Mouse (Mus musculus) neutrophil, adult 5-6 weeks (primary cell): Measurements from ENCODE around the gene Arid1b. TPM values are rescaled to one million over a fixed set of nuclear protein-coding genes. Genes with fewer than 3 reads are reported as not detected.
A peak's percentile ranks its signal among the peaks of the same experiment; 100 is the strongest.

Experiments used
- ATAC-seq: fragments of 151-379, 151-347 bp; 2 replicates; pipeline ENCODE4 v1.8.0; 2017; ENCODE audit warnings: mild to moderate bottlenecking, moderate TSS enrichment; ENCODE audit not compliant: insufficient number of reproducible peaks, poor library complexity, low FRiP score, severe bottlenecking; ENCODE audit errors: extremely low read depth
- total RNA-seq: library from RNA; stranded (forward); fragments of 200-1000 nt; gene quantifications from 2 replicates; pipeline ENCODE4 v1.2.3, GENCODE M21; 2017

The Arid1b gene
- total RNA-seq, 1 experiment from 2014 or later, result 54.9 TPM

GRCm38 (mm10) chr17:5297984-5298383, 303.9 kb downstream of the Arid1b start:
- ATAC-seq, result no peak

DNA sequence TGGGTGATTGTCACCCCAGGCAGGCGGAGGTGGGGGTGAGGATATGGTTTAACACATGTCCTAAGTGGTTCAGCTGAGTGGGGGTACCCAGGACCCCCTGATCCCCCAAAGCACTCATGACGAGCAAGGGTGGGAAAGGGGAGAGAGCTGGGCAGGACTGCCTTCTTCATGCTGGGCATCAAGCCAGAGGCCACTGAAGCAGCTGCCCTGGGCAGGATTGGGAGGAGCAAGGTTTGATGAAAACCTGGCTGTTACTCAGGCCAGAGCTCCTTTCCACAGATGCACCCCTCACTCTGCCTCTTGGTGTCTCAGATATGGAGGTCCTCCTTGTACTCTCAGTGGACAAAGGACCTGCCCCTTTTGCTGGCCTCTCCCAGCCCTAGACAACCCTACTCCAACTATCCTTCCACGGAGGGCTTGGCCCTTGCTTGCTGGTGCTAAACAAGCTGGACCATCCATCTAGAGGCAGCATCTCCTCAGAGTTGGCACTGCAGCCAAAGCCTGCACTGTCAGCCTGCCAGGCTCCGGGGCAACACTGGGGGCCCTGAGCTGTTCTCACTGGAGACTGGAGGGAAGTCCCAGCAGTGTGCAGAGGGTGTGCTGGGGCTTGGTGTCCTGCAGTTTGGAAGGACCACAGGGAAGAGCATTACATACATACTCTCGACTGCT, 304.9 kb downstream of the Arid1b start:
- ATAC-seq, result no peak

DNA sequence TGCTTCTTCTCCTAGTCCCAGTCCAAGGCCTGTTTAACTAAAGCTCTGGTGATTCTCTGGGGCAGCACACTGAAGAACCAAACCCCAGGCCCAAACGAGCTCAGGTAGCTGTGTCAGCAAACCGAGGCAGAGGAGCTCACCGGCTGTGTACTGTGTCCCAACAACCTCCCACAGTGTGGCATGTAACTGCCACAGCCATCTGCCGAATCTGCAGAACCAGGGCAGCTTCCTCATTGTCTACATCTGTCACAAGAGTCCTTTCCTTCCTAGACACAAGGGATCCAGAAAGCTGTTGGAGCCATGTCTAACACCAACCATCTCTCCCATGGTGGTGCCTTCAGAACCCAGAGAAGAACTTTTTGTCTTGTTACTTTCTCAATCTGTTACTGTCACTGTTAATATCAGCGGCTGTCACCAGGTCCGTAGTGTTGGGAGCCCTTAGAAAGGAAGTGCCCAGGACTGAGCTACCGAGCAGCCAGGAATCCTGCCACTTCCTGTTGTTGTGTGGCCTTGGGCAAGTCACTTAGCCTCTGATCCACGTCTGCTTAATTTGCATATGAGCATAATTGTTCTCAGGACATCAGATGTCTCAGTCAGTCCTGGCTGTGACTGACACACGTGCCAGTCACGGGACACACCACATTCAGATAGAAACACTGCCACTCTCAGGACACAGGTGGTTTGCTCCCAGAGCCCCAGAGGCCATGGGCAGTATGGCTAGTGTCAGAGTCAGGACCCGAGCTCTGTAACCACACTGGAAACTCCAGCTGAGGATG, 309.0 kb downstream of the Arid1b start:
- ATAC-seq, result peak; percentile 79

DNA sequence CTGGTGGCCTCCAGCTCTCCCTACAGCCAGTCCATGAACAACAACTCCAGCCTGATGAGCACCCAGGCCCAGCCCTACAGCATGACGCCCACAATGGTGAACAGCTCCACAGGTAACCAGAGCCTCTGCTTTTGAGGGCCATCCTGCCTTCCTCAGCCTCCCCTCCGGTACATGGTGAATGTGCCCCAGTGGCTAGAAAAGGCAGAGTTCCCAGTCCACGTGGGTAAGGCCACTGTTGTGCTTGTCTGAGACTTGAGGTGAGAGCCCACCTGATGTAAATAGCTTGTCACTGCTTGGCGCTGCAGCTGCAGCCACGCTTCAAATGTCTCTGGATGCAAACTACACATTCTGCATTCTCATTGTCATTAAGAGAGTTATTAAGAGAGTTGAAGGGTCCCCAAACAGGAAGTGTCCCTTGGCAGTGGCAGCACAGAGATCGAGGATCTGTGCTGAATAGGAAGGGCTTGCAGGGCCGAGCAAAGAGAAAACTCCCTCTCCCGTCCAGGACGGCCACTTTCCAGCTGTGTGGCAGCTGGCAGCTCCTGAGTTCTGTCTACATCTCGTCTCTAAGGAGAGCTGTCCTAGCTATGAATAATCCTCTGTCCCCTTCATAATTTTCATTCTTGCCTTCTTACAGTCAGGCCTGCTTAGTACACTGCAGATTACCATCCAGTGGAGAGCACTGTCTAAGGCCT, 311.8 kb downstream of the Arid1b start:
- ATAC-seq, result no peak

DNA sequence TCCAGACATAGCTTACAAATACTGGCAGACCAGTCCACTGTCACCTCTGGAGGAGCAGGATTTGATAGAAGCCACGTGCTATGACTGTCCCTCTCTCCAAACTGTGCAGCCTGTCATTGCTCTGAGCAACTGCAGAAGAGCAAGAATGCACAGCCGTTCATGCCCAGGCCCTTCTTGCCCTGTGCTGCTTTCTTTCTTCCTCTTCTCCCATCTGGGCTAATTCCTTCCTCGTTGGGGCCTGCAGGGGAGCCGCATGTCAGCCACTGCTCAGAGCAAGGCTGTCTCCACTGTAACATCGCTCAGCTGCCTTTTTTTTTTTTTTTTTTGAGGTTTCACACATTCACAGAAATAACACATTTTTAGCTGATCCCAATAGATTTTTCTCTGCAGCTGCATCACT, 315.8 kb downstream of the Arid1b start:
- no peak for ATAC-seq

DNA sequence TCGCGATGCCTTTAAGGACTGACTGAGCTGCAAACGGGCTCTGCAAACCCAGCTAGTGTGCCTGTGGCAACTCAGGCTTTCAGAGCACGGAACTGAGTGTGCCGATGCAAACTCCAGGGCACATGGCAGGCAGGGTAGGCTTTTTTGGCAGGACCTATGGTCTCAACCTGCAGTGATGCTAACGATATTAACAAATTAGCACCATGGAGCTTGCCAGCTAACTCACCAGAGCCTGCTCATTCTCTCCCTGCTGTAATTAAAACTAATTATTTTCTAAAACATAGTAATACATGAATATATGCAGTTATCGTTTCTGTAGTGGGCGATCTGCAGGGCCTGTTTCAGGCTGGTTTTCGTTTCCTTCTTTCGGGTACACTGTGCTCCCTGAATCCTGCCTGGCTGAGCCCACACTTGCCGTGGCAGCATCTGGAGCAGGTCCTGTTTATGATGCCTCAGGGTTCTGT, 316.3 kb downstream of the Arid1b start:
- no peak for ATAC-seq

DNA sequence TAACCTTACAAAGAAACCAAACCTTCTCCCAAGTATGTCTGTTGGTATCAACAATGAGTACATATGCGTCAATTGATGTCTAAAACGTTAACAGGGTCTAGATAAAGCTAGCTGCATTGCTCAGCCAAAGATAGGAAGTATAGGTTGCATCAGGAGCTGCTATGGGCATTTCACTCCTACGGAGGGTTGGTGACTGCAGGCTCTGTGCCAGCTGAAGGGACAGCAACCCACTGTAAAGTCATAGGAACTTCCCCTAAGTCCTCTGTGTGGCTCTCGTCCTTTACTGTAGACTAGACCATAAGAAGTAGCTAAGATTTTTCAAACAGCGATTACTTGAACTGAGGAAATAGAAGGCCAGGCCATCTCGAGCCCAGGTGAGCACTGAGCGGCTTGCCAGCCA, 316.9 kb downstream of the Arid1b start:
- ATAC-seq, result no peak

DNA sequence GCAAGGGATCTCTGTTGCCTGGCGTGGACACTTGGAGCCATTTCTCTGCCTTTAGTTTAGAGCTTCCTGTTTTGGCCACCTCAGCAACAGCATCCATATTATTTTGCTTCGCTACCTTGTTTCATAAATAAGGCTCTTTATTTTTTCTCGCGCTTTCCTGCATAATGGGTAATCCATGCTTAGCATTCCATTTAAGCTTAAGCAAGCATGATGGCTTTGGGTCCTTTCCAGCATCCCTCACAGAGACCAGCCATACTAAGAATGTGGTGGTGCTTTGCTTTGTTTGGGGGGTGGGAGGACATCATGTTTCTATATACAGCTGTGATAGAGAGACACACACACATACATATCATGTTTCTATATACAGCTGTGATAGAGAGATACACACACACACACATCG, 318.2 kb downstream of the Arid1b start:
- ATAC-seq, result no peak

DNA sequence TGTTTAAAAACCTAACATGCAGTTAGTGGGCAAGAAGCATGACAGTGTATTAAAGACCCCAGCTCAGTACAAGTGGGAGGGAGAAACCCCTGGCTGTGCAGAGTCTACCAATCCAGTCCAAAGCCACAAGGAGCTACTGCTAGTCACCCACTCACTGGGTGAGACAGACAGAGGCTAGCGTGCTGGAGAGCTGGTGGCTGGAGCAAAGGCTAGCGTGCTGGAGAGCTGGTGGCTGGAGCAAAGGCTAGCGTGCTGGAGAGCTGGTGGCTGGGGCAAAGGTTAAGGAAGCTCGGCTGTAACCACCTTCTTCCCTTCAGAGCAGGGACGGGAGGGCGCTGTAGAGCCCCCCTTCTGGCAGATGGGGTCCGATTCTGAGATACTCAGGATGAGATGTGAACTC, 320.6 kb downstream of the Arid1b start:
- no peak for ATAC-seq

GRCm38 (mm10) chr17:5316489-5316888, 322.4 kb downstream of the Arid1b start:
- ATAC-seq, result peak; percentile 63

GRCm38 (mm10) chr17:5321589-5322225, 327.6 kb downstream of the Arid1b start:
- no peak for ATAC-seq

GRCm38 (mm10) chr17:5322594-5322993, 328.5 kb downstream of the Arid1b start:
- ATAC-seq, result no peak

GRCm38 (mm10) chr17:5323746-5324145, 329.6 kb downstream of the Arid1b start:
- no peak for ATAC-seq

GRCm38 (mm10) chr17:5324236-5324876, 330.2 kb downstream of the Arid1b start:
- no peak for ATAC-seq

DNA sequence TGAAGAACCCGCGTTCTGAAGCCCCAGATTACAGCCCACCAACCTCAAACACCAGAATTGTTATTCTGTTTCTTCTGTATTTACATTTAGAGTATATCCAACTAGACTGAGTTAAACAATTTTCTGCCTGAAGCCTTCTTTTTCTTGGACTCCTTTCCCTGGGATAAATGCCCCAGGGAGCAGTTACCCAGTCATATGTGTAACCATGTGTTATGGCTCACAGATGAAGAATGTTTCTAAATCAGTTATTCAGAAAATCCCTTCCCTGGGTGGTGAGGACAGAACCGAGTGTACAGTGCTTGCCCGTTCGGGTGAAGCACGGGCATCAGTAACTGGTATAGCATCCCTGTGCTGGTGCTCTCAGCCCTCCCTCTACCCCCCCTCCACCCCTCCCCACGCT, 332.6 kb downstream of the Arid1b start:
- no peak for ATAC-seq

DNA sequence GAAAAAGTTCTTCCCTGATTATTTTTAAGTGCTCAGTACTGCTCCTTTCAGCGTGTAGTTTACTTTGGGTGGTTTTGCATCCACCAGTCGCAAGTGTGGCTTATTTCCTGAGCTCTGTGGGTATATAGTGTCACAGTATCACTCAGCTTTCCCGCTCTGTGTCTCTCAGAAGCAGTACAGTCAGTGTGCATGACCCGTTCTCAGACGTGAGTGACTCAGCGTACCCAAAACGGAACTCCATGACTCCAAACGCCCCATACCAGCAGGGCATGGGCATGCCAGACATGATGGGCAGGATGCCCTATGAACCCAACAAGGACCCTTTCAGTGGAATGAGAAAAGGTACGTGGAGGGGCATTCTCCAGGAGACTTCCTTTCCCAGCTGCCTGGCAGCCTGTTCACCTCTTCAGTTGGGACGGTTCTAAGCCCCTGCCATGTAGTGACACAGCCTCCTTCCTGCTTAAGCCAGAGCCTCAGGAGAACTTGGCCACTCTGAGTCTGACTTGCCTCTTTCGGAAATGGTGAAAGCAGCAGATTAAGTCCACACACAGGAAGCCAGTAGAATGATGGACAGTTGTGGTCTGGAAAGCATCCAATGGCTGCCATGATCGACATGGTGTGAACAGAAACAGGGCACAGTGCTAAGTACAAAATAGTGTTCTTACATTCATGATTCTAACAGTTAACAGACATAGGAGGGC, 333.5 kb downstream of the Arid1b start:
- ATAC-seq, result no peak

- no peak for ATAC-seq
Observed at GRCm38 (mm10) chr17:5329478-5329877, 335.3 kb downstream of the Arid1b start.

DNA sequence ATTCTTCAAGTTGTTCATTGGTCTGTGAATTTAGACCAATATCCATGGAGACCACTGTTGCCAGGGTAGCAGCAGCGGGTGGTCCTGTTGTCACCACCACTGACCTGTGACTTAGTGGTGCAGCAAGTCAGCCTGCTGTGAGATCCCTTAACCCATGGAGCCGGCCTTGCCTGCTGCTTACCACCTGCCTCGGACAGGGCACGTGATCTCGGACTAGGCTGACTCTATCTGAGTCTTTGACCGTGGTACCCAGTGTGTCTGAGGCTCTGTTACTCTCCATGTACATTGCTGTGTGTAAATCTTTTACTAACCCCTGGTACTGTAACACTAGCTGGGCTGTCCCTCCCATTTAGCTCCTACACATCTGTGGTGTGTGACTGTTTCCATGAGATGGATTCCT, 335.9 kb downstream of the Arid1b start:
- ATAC-seq, result no peak
